Mouse (Mus musculus): ENCODE data around the gene Ddx39.
A peak's percentile ranks its signal among the peaks of the same experiment; 100 is the strongest.

- TF ChIP-seq MAFK (IDR thresholded peaks at IDR 0.05; ENCODE audit: borderline replicate concordance, low read depth, low read length) (no peak), POLR2A (IDR thresholded peaks at IDR 0.05; ENCODE audit: control insufficient read depth in 1 of 2, insufficient read depth in 1 of 2, low read depth in 1 of 2, low read length in 2 of 2, poor library complexity in 1 of 2) (0 out of 4 replicates have a peak, but pooled peaks of 1 of the 2 experiments have one; percentile 11), KAT2A (conservative IDR thresholded peaks at IDR 0.05; ENCODE audit: low read depth, low read length) (no peak), CTCF (IDR thresholded peaks at IDR 0.05 in 2 of 3, conservative IDR thresholded peaks at IDR 0.05 in 1 of 3; ENCODE audit: control insufficient read depth in 1 of 3, insufficient read depth in 1 of 3, low read depth in 2 of 3, low read length in 3 of 3, poor library complexity in 1 of 3, severe bottlenecking in 1 of 3) (no peak), CHD2 (IDR thresholded peaks at IDR 0.05; ENCODE audit: low read length) (no peak), MAX (IDR thresholded peaks at IDR 0.05; ENCODE audit: low read length) (no peak), ZC3H11A (IDR thresholded peaks at IDR 0.05; ENCODE audit: low read depth, low read length) (no peak), EP300 (IDR thresholded peaks at IDR 0.05; ENCODE audit: low read depth in 1 of 2, low read length in 2 of 2) (no peak), ZMIZ1 (IDR thresholded peaks at IDR 0.05; ENCODE audit: low read depth, low read length) (no peak; the same call in 1 of the 2 replicates), TCF12 (IDR thresholded peaks at IDR 0.05; ENCODE audit: low read depth, low read length) (no peak), POLR2AphosphoS2 (IDR thresholded peaks at IDR 0.05; ENCODE audit: low read length) (peak; percentile 67; the same call in 1 of the 2 replicates)
Observed at GRCm38 (mm10) chr8:83665969-83666865, 48.8 kb upstream of the Ddx39 start, which contains the start of gene Ptger1.
